Mouse (Mus musculus) E14TG2a.4 (cell line): Measurements from ENCODE around the gene Kif17.

Source experiments
- CTCF ChIP-seq: conservative IDR thresholded peaks from 2 replicates; pipeline ENCODE4 v1.5.1; 2014; ENCODE audit warnings: low read length
- POU5F1 ChIP-seq: IDR thresholded peaks from 2 replicates; pipeline ENCODE4 v1.6.1; 2014; ENCODE audit warnings: low read length, borderline replicate concordance

DNA sequence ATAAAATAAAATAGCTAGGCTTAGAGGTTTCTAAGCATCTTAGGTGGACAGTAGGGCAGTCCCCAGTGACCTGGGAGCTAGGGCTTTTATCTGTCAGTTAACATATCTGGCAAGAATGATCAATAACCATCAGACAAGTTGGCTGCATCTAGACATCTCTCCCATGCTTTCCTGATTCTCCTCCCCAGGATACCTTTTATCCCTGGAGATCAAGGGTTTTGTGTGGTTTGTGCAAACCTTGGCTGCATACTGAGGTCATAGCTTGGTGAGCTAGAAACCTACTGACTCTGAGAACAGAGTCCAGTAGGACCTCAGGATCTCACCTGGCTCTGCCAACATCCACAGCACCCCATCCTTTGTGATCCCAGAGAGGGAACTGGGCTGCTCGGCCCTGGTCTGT, 97.0 kb downstream of the Kif17 start:
- no peak for TF ChIP-seq CTCF
- no peak for TF ChIP-seq POU5F1
